Mouse (Mus musculus) thymus, postnatal 25 days (tissue): ENCODE results near the gene Slain1.
"Not testable (repeated sequence)": the region's sequence is repeated elsewhere in the genome, so short reads cannot be mapped to it uniquely, and the experiment has no call there.

Experiments used
- DNase-seq: peaks from one replicate; pipeline ENCODE4 v3.0.0; 2022

Slain1 gene

DNA sequence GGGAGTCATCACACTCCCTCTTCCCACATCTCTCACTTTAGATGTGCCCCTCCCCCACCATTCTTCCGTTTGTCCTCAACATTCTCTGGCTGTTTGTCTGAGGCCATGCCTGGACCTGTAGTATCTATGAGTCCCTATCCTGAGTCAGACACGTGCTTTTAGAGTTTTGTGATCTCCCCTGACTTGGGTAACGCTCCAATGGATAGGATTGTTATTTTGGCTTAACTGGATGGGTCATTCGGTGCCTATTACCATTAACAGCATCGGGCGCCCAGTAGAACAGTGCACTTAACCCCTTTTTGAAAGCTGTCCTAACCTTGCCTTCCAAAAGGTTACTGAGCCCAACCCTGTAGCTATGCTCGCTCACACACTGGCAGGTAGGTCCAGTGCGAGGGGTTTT is 78.5 kb downstream of the Slain1 start:
- no peak for DNase-seq

DNA sequence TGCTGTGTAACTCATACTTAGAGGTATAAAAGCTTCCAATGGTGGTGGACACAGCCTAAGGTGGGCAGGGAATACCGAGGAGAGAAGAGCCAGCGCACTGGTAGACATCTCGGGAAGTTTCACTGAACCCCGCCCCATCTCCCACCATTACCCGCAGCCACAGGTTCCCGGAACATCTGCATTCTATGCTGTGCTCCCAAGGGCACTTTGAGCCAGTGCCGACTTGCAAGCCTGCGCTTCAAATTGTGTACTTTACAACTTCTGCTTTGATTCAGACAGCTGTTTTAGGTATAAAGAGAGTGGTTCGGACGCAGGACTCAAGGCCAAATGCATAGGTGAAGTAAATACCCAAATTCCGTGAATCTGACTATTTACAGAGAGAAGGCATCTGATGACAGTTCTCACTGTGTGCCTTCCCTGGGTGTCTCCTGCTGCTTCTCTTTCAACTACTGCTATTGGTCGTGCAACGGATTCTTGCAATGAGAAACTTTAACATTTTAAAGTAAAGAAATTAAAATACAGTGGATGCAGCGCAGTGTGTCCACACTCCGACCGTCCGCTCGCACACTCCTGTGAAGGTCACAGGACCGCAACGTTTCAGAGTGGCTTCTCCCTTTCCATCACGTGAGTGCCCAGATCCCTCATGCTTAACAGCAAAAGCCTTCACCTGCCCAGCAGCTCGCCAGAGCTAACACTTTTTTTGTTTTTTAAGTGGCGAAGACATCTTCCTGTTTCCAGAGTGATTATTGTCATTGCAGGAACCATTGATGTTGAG is 79.1 kb downstream of the Slain1 start:
- DNase-seq: no peak

- no peak for DNase-seq
Measured at GRCm38 (mm10) chr14:103729760-103730367, 79.8 kb downstream of the Slain1 start.

GRCm38 (mm10) chr14:103732626-103733025 is 82.6 kb downstream of the Slain1 start:
- peak; percentile 7 for DNase-seq

DNA sequence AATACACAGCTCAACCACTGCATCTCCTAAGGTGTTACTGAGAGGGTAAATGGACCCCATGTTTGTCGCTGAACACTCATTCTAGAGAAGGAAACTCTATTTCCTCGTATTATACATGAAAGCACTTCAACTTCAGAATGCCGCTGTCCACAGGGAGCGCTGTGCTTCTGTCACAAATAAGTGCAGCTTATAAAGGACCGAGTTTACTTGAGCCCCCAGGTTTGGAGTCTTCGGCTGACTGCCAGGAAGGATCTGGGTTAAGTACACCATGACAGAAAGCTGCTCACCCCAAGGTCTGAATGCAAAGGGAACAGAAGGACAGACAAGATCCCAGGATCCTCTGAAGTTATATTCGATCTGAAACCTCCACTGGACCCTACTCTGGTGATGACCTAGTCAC is 91.2 kb downstream of the Slain1 start:
- DNase-seq: no peak

DNA sequence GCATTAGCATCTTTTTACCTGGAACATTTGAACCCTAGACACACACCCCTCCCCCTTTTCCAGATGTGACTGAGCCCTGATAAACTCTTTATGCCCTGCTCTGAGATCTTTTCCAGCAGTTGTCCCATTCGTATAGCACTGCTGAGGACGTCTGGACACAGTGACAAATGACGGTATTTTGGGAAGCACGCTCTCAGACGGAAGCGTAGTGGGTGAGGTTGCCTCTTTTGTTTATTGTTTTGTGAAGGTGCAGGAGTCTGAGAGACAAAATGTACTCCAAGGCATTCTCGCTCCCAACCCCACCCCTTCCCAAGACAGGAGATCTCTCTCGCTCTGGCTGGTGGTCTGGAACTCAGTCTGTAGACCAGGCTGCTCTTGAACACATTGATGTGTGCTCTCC is 92.1 kb downstream of the Slain1 start:
- DNase-seq: no peak

DNA sequence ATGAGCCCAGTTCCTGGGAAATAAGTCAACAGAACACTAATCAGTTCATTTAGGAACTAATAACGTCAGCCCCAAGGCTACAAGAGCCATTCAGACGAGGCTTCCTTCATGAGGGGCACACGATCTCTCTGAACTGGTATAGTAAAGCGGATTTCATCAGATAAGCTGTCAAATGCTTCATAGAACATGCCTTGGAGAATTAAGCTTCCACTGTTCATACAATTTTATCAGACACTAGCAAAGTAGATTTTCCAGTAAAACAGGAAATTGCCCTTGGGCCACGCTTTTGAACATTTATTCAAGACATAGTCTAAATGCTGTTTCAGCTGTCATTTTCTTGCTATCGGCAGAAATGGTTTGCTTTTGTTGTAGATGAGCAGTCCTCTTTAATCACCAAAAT is 97.3 kb downstream of the Slain1 start:
- no peak for DNase-seq

DNA sequence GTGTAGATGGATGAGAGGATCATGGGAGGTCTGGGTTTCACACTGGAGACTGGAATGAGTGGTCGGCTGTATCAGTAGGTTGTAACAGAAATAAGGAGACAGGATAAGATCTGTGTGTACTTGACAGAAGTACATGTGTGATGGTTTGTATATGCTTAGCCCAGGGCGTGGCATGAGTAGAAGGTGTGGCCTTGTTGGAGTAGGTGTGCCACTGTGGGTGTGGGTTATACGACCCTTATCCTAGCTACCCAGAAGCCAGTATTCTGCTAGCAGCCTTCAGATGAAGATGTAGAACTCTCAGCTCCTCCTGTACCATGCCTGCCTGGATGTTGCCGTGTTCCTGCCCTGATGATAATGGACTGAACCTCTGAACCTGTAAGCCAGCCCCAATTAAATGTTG is 100.6 kb downstream of the Slain1 start:
- not testable (repeated sequence) for DNase-seq

GRCm38 (mm10) chr14:103751384-103751783 is 101.4 kb downstream of the Slain1 start:
- DNase-seq: no peak

DNA sequence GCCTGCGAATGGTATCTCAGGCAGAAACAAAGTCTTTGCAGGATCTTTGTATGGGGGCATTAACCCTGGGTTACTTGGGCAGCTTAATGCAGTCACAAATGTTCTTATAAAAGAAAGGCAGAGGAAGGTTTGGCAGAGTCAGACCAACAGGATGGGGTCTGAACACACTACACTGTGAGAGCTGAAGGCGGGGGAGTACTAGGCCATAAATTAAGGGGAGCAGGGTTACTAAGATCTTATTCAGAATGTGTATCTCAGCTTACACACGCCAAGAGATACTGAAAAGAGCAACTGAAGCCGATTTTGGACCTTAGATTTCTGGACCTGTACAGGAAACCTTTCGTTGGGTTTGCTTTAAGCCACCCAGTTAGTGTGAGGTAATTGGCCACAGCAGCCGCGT is 102.7 kb downstream of the Slain1 start:
- no peak for DNase-seq

- no peak for DNase-seq
Measured at GRCm38 (mm10) chr14:103754041-103754440, 104.0 kb downstream of the Slain1 start.

GRCm38 (mm10) chr14:103754465-103754864 is 104.4 kb downstream of the Slain1 start:
- DNase-seq: no peak
